Mouse (Mus musculus) spleen, adult 2 months (tissue): ENCODE results near the gene Dpysl5. TPM values are rescaled to one million over a fixed set of nuclear protein-coding genes. Genes with fewer than 3 reads are reported as not detected.

Source experiments
- DNase-seq, 2 experiments: peaks; one replicate each; pipeline versions ENCODE4 v3.0.0 to v3.0.0-alpha.2; 2012 to 2021; ENCODE audit warnings: low spot score in 2 of 2, low read depth in 1 of 2
- H3K27ac ChIP-seq: fragments of 200-500 bp; 2 replicates; pipeline ENCODE4 v1.5.1; 2012; ENCODE audit warnings: low read length, inconsistent platforms; ENCODE audit not compliant: insufficient read depth
- H3K27me3 ChIP-seq: fragments of 200-500 bp; 2 replicates; pipeline ENCODE4 v1.6.1; 2012; ENCODE audit warnings: mild to moderate bottlenecking, moderate library complexity, low read length, inconsistent platforms; ENCODE audit not compliant: control insufficient read depth, insufficient read depth
- H3K36me3 ChIP-seq: fragments of 200-500 bp; 2 replicates; pipeline ENCODE4 v1.6.1; 2012; ENCODE audit warnings: mild to moderate bottlenecking, low read length, inconsistent platforms; ENCODE audit not compliant: control insufficient read depth, insufficient read depth
- H3K4me1 ChIP-seq: fragments of 200-500 bp; 2 replicates; pipeline ENCODE4 v1.6.1; 2011; ENCODE audit warnings: inconsistent platforms; ENCODE audit not compliant: control insufficient read depth, insufficient read depth, insufficient read length
- H3K4me3 ChIP-seq: fragments of 200-500 bp; 2 replicates; pipeline ENCODE4 v1.5.1; 2011; ENCODE audit warnings: mild to moderate bottlenecking, inconsistent platforms; ENCODE audit not compliant: insufficient read depth, insufficient read length; ENCODE audit errors: extremely low read depth
- CTCF ChIP-seq: fragments of 200-500 bp; IDR thresholded peaks from 2 replicates; pipeline ENCODE4 v1.5.1; 2011; ENCODE audit warnings: mild to moderate bottlenecking, inconsistent platforms; ENCODE audit not compliant: insufficient read depth, insufficient read length, insufficient replicate concordance; ENCODE audit errors: extremely low read depth
- POLR2A ChIP-seq: fragments of 200-500 bp; IDR thresholded peaks from 2 replicates; pipeline ENCODE4 v1.6.1; 2011; ENCODE audit warnings: low read depth, low read length, inconsistent platforms
- WGBS: fragments of 180-500 bp; shearing (Covaris S2); methylation state at CpG from one replicate; pipeline ENCODE4 v1.1.7; 2018; 5-methylcytosine and 5-hydroxymethylcytosine counted together
- polyA plus RNA-seq: library from polyadenylated mRNA; depleted of rRNA; stranded (reverse); fragments of >200 nt; gene quantifications from 2 replicates; pipeline ENCODE4 v1.2.3, GENCODE M21; 2012; rRNA removed

Dpysl5 gene
- 0.06 and 0.15 TPM in 2 replicates for polyA plus RNA-seq

GRCm38 (mm10) chr5:30711147-30712001, at the start of gene Dpysl5:
TSS of gene Dpysl5 (plus strand) at chr5:30711564.
- WGBS, result under 1% methylated on average over 71 of the region's 71 CpGs
- H3K27me3 ChIP-seq, result peaks cover 24% of the 10 kb centered on the region
- H3K4me1 ChIP-seq, result peaks cover 12% of the 10 kb centered on the region
- H3K4me3 ChIP-seq, result peak within 1 kb of the TSS; percentile 52
- TF ChIP-seq POLR2A (no peak), CTCF (no peak)
- H3K27ac ChIP-seq, result no peak within 1 kb of the TSS
- DNase-seq, result peak; percentile 15 to 48
- no peaks in the 10 kb centered on the region for H3K36me3 ChIP-seq

- peaks cover 6% of the 10 kb centered on the region; the same call in 1 of the 2 replicates for H3K4me1 ChIP-seq
Measured at GRCm38 (mm10) chr5:30665360-30665759, 46.0 kb upstream of the Dpysl5 start.

GRCm38 (mm10) chr5:30665968-30666367, 45.4 kb upstream of the Dpysl5 start:
- no peak for TF ChIP-seq POLR2A
- TF ChIP-seq CTCF, result no peak
- Histone ChIP-seq H3K4me1 (peaks cover 6% of the 10 kb centered on the region; the same call in 1 of the 2 replicates), H3K4me3 (peak overlapping the region; percentile 84), H3K27me3 (no peaks in the 10 kb centered on the region), H3K27ac (peak overlapping the region; percentile 96), H3K36me3 (peaks cover 3% of the 10 kb centered on the region; the same call in 1 of the 2 replicates)
- DNase-seq, result no peak
- WGBS, result 14% methylated on average over 6 of the region's 6 CpGs

More at GRCm38 (mm10) chr5:30665360-30665759, 46.0 kb upstream of the Dpysl5 start:
- WGBS, result 92% methylated on average over 9 of the region's 9 CpGs
- H3K27ac ChIP-seq, result no peak overlapping the region
- peaks cover 3% of the 10 kb centered on the region; the same call in 1 of the 2 replicates for H3K36me3 ChIP-seq
- no peaks in the 10 kb centered on the region for H3K27me3 ChIP-seq
- DNase-seq, result no peak
- TF ChIP-seq POLR2A, result no peak
- TF ChIP-seq CTCF, result no peak
- H3K4me3 ChIP-seq, result no peak overlapping the region

- peak; percentile 87 to 97 for DNase-seq
- Histone ChIP-seq H3K27me3 (no peaks in the 10 kb centered on the region), H3K27ac (peak within 1 kb of the TSS; percentile 96), H3K4me1 (peaks cover 6% of the 10 kb centered on the region; the same call in 1 of the 2 replicates), H3K4me3 (peak within 1 kb of the TSS; percentile 84), H3K36me3 (peaks cover 6% of the 10 kb centered on the region; the same call in 1 of the 2 replicates)
- WGBS, result under 1% methylated on average over 40 of the region's 40 CpGs
- peak; percentile 22 for TF ChIP-seq POLR2A
- TF ChIP-seq CTCF, result no peak
Measured at GRCm38 (mm10) chr5:30666391-30667195, 44.8 kb upstream of the Dpysl5 start, which contains the start of gene Cenpa. TSS of gene Cenpa (plus strand) at chr5:30666777.

GRCm38 (mm10) chr5:30667215-30667614, 44.1 kb upstream of the Dpysl5 start:
- Histone ChIP-seq H3K4me3 (peak overlapping the region; percentile 84), H3K27me3 (no peaks in the 10 kb centered on the region), H3K36me3 (peaks cover 7% of the 10 kb centered on the region; the same call in 1 of the 2 replicates), H3K27ac (peak overlapping the region; percentile 75), H3K4me1 (peaks cover 6% of the 10 kb centered on the region; the same call in 1 of the 2 replicates)
- under 1% methylated on average over 13 of the region's 13 CpGs for WGBS
- TF ChIP-seq CTCF, result no peak
- no peak for TF ChIP-seq POLR2A
- no peak for DNase-seq

- Histone ChIP-seq H3K27me3 (no peaks in the 10 kb centered on the region), H3K27ac (no peak overlapping the region), H3K4me3 (peak overlapping the region; percentile 84), H3K36me3 (peaks cover 10% of the 10 kb centered on the region), H3K4me1 (peaks cover 6% of the 10 kb centered on the region; the same call in 1 of the 2 replicates)
- 2% methylated on average over 3 of the region's 3 CpGs for WGBS
- no peak for TF ChIP-seq POLR2A
- TF ChIP-seq CTCF, result no peak
- no peak for DNase-seq
Measured at GRCm38 (mm10) chr5:30667686-30668085, 43.7 kb upstream of the Dpysl5 start.
